Mouse (Mus musculus): Measurements from ENCODE around the gene Slc26a5. TPM values are rescaled to one million over a fixed set of nuclear protein-coding genes. Genes with fewer than 3 reads are reported as not detected.

The Slc26a5 gene
- polyA plus RNA-seq, 1 experiment from 2014 or later = 0.34 TPM

GRCm38 (mm10) chr5:21789061-21789460 is 76.3 kb downstream of the Slc26a5 start:
- ATAC-seq (ENCODE audit: low FRiP score, low TSS enrichment) = no peak
- Histone ChIP-seq H3K27ac (replicated peaks; ENCODE audit: low read depth, low read length) (no peak overlapping the region), H3K4me3 (replicated peaks; ENCODE audit: low read depth, low read length) (no peak overlapping the region), H3K9ac (replicated peaks; ENCODE audit: low read length) (no peak overlapping the region), H3K4me1 (ENCODE audit: control insufficient read depth, insufficient read depth, low read length) (peaks cover 17% of the 10 kb centered on the region), H3K9me3 (ENCODE audit: control insufficient read depth, low read length) (no peaks in the 10 kb centered on the region), H3K36me3 (ENCODE audit: control insufficient read depth, insufficient read depth, low read length) (no peaks in the 10 kb centered on the region), H3K4me2 (ENCODE audit: low read length) (no peak overlapping the region), H3K27me3 (ENCODE audit: control insufficient read depth, insufficient read depth, low read length) (no peaks in the 10 kb centered on the region)
- 77% methylated on average over 5 of the region's 5 CpGs for WGBS
- DNase-seq = no peak

- DNase-seq = no peak
- Histone ChIP-seq H3K27ac (replicated peaks; ENCODE audit: low read depth, low read length) (peak overlapping the region; percentile 84; the same call in 1 of the 2 replicates), H3K4me3 (replicated peaks; ENCODE audit: low read depth, low read length) (peak overlapping the region; percentile 79), H3K36me3 (ENCODE audit: control insufficient read depth, insufficient read depth, low read length) (peaks cover 7% of the 10 kb centered on the region), H3K4me1 (ENCODE audit: control insufficient read depth, insufficient read depth, low read length) (peaks cover 19% of the 10 kb centered on the region), H3K9me3 (ENCODE audit: control insufficient read depth, low read length) (no peaks in the 10 kb centered on the region), H3K27me3 (ENCODE audit: control insufficient read depth, insufficient read depth, low read length) (no peaks in the 10 kb centered on the region), H3K4me2 (ENCODE audit: low read length) (peak overlapping the region; percentile 64), H3K9ac (replicated peaks; ENCODE audit: low read length) (peak overlapping the region; percentile 83)
- WGBS = 40% methylated on average over 11 of the region's 11 CpGs
- no peak for ATAC-seq (ENCODE audit: low FRiP score, low TSS enrichment)
These were observed 78.0 kb downstream of the Slc26a5 start for GRCm38 (mm10) chr5:21787186-21788105.

GRCm38 (mm10) chr5:21786258-21787185 is 78.9 kb downstream of the Slc26a5 start:
- Histone ChIP-seq H3K4me2 (ENCODE audit: low read length) (peak overlapping the region; percentile 64), H3K27me3 (ENCODE audit: control insufficient read depth, insufficient read depth, low read length) (no peaks in the 10 kb centered on the region), H3K27ac (replicated peaks; ENCODE audit: low read depth, low read length) (peak overlapping the region; percentile 84), H3K4me3 (replicated peaks; ENCODE audit: low read depth, low read length) (peak overlapping the region; percentile 79), H3K9ac (replicated peaks; ENCODE audit: low read length) (peak overlapping the region; percentile 83), H3K9me3 (ENCODE audit: control insufficient read depth, low read length) (no peaks in the 10 kb centered on the region), H3K36me3 (ENCODE audit: control insufficient read depth, insufficient read depth, low read length) (peaks cover 16% of the 10 kb centered on the region), H3K4me1 (ENCODE audit: control insufficient read depth, insufficient read depth, low read length) (peaks cover 19% of the 10 kb centered on the region)
- 2% methylated on average over 51 of the region's 51 CpGs for WGBS
- ATAC-seq (ENCODE audit: low FRiP score, low TSS enrichment) (peak; percentile 86), DNase-seq (peak; percentile 96)

- Histone ChIP-seq H3K9me3 (ENCODE audit: control insufficient read depth, low read length) (no peaks in the 10 kb centered on the region), H3K4me2 (ENCODE audit: low read length) (peak overlapping the region; percentile 96), H3K27ac (replicated peaks; ENCODE audit: low read depth, low read length) (peak overlapping the region; percentile 84; the same call in 1 of the 2 replicates), H3K27me3 (ENCODE audit: control insufficient read depth, insufficient read depth, low read length) (no peaks in the 10 kb centered on the region), H3K4me1 (ENCODE audit: control insufficient read depth, insufficient read depth, low read length) (peaks cover 19% of the 10 kb centered on the region), H3K4me3 (replicated peaks; ENCODE audit: low read depth, low read length) (no peak overlapping the region), H3K9ac (replicated peaks; ENCODE audit: low read length) (no peak overlapping the region), H3K36me3 (ENCODE audit: control insufficient read depth, insufficient read depth, low read length) (peaks cover 23% of the 10 kb centered on the region)
- DNase-seq (no peak), ATAC-seq (ENCODE audit: low FRiP score, low TSS enrichment) (no peak)
- 84% methylated on average over 6 of the region's 7 CpGs for WGBS
These were observed 79.6 kb downstream of the Slc26a5 start for GRCm38 (mm10) chr5:21785776-21786175.

- Histone ChIP-seq H3K27me3 (ENCODE audit: control insufficient read depth, insufficient read depth, low read length) (no peaks in the 10 kb centered on the region), H3K36me3 (ENCODE audit: control insufficient read depth, insufficient read depth, low read length) (peaks cover 30% of the 10 kb centered on the region), H3K4me1 (ENCODE audit: control insufficient read depth, insufficient read depth, low read length) (peaks cover 19% of the 10 kb centered on the region), H3K9ac (replicated peaks; ENCODE audit: low read length) (peak within 1 kb of the TSS; percentile 73), H3K27ac (replicated peaks; ENCODE audit: low read depth, low read length) (peak within 1 kb of the TSS; percentile 84), H3K4me3 (replicated peaks; ENCODE audit: low read depth, low read length) (peak within 1 kb of the TSS; percentile 94), H3K9me3 (ENCODE audit: control insufficient read depth, low read length) (no peaks in the 10 kb centered on the region), H3K4me2 (ENCODE audit: low read length) (peak within 1 kb of the TSS; percentile 96)
- under 1% methylated on average over 37 of the region's 37 CpGs for WGBS
- ATAC-seq (ENCODE audit: low FRiP score, low TSS enrichment) (peak; percentile 94), DNase-seq (peak; percentile 97)
These were observed 80.4 kb downstream of the Slc26a5 start, which contains the start of the genes Dnajc2 and Psmc2 for GRCm38 (mm10) chr5:21785053-21785452. Dnajc2 (minus strand) TSS chr5:21785251. Psmc2 (plus strand) TSS chr5:21785283.

- ATAC-seq (ENCODE audit: low FRiP score, low TSS enrichment) (peak; percentile 77), DNase-seq (peak; percentile 39)
- H3K27ac ChIP-seq (replicated peaks; ENCODE audit: low read depth, low read length) = peak overlapping the region; percentile 75
- peak overlapping the region; percentile 73 for H3K9ac ChIP-seq (replicated peaks; ENCODE audit: low read length)
- H3K36me3 ChIP-seq (ENCODE audit: control insufficient read depth, insufficient read depth, low read length) = peaks cover 36% of the 10 kb centered on the region
- H3K4me1 ChIP-seq (ENCODE audit: control insufficient read depth, insufficient read depth, low read length) = peaks cover 19% of the 10 kb centered on the region
- WGBS = under 1% methylated on average over 51 of the region's 51 CpGs
- peak overlapping the region; percentile 94 for H3K4me3 ChIP-seq (replicated peaks; ENCODE audit: low read depth, low read length)
- no peaks in the 10 kb centered on the region for H3K27me3 ChIP-seq (ENCODE audit: control insufficient read depth, insufficient read depth, low read length)
- H3K4me2 ChIP-seq (ENCODE audit: low read length) = peak overlapping the region; percentile 96
- H3K9me3 ChIP-seq (ENCODE audit: control insufficient read depth, low read length) = no peaks in the 10 kb centered on the region
These were observed 81.0 kb downstream of the Slc26a5 start for GRCm38 (mm10) chr5:21784161-21785052.

GRCm38 (mm10) chr5:21776491-21776890 is 88.9 kb downstream of the Slc26a5 start:
- Histone ChIP-seq H3K36me3 (ENCODE audit: control insufficient read depth, insufficient read depth, low read length) (peaks cover 77% of the 10 kb centered on the region), H3K4me2 (ENCODE audit: low read length) (no peak overlapping the region), H3K9ac (replicated peaks; ENCODE audit: low read length) (no peak overlapping the region), H3K4me1 (ENCODE audit: control insufficient read depth, insufficient read depth, low read length) (no peaks in the 10 kb centered on the region), H3K27ac (replicated peaks; ENCODE audit: low read depth, low read length) (no peak overlapping the region), H3K9me3 (ENCODE audit: control insufficient read depth, low read length) (no peaks in the 10 kb centered on the region), H3K4me3 (replicated peaks; ENCODE audit: low read depth, low read length) (no peak overlapping the region), H3K27me3 (ENCODE audit: control insufficient read depth, insufficient read depth, low read length) (no peaks in the 10 kb centered on the region)
- no peak for ATAC-seq (ENCODE audit: low FRiP score, low TSS enrichment)
- DNase-seq = no peak
- WGBS = 96% methylated on average over 6 of the region's 6 CpGs

GRCm38 (mm10) chr5:21769841-21770240 is 95.6 kb downstream of the Slc26a5 start:
- peaks cover 70% of the 10 kb centered on the region for H3K36me3 ChIP-seq (ENCODE audit: control insufficient read depth, insufficient read depth, low read length)
- WGBS = 96% methylated on average over 6 of the region's 6 CpGs
- no peaks in the 10 kb centered on the region for H3K9me3 ChIP-seq (ENCODE audit: control insufficient read depth, low read length)
- H3K4me1 ChIP-seq (ENCODE audit: control insufficient read depth, insufficient read depth, low read length) = no peaks in the 10 kb centered on the region
- no peak overlapping the region for H3K9ac ChIP-seq (replicated peaks; ENCODE audit: low read length)
- H3K27me3 ChIP-seq (ENCODE audit: control insufficient read depth, insufficient read depth, low read length) = no peaks in the 10 kb centered on the region
- no peak overlapping the region for H3K27ac ChIP-seq (replicated peaks; ENCODE audit: low read depth, low read length)
- no peak for DNase-seq
- H3K4me2 ChIP-seq (ENCODE audit: low read length) = no peak overlapping the region
- H3K4me3 ChIP-seq (replicated peaks; ENCODE audit: low read depth, low read length) = no peak overlapping the region
- no peak for ATAC-seq (ENCODE audit: low FRiP score, low TSS enrichment)
